Mouse (Mus musculus): Measurements from ENCODE around the gene Mindy1. TPM values are rescaled to one million over a fixed set of nuclear protein-coding genes. Genes with fewer than 3 reads are reported as not detected.
A peak's percentile ranks its signal among the peaks of the same experiment; 100 is the strongest.

The Mindy1 gene
- polyA plus RNA-seq, 1 experiment: 33.9 TPM

DNA sequence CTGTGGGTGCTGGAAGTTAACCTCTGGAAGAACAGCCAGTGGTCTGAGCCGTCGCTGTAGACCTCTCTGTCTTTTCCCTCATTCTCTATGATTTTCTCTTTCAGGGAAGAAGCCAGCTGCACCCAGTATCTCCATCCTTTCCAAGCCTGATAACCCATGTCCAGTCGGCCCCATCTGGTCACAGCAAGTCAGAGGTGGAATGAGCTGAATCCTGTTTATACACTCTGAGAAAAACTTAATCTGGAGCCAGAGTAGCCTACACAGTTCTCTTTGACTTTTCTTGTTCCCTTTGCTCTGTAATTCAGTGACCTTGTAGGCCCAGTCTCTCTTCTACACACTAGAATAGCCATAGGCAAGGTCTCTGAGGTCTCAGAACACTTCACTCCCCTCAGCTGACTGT is 6.4 kb downstream of the Mindy1 start:
- Histone ChIP-seq H3K27ac (ENCODE audit: insufficient read depth, low read length) (no peak overlapping the region), H3K4me3 (ENCODE audit: insufficient read depth, low read length) (no peak overlapping the region), H3K4me1 (ENCODE audit: control insufficient read depth, insufficient read depth, low read length) (peaks cover 3% of the 10 kb centered on the region)
- TF ChIP-seq POLR2A (IDR thresholded peaks at IDR 0.05; ENCODE audit: extremely low read depth, insufficient read depth, low read length) (no peak), CTCF (IDR thresholded peaks at IDR 0.05; ENCODE audit: extremely low read depth, insufficient read depth, low read length) (no peak)

DNA sequence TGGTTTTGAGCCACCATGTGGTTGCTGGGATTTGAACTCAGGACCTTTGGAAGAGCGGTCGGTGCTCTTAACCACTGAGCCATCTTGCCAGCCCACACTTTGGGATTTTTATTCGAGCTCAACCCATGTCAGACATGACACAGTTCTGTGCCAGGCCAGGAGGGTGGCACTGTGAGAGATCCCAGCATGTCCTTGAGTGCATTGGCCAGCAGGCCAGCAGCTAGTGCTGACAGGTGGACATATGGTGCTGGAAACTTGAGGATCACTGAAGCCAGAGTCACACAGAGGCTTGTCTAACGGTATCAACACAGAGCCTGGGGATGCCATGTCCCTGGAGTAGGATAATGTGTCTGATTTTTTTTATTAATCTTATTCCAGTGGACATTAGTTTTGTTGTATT is 8.3 kb downstream of the Mindy1 start:
- no peak overlapping the region for H3K4me3 ChIP-seq (ENCODE audit: insufficient read depth, low read length)
- no peak for TF ChIP-seq CTCF (IDR thresholded peaks at IDR 0.05; ENCODE audit: extremely low read depth, insufficient read depth, low read length)
- no peak for TF ChIP-seq POLR2A (IDR thresholded peaks at IDR 0.05; ENCODE audit: extremely low read depth, insufficient read depth, low read length)
- no peak overlapping the region for H3K27ac ChIP-seq (ENCODE audit: insufficient read depth, low read length)
- no peaks in the 10 kb centered on the region for H3K4me1 ChIP-seq (ENCODE audit: control insufficient read depth, insufficient read depth, low read length)

DNA sequence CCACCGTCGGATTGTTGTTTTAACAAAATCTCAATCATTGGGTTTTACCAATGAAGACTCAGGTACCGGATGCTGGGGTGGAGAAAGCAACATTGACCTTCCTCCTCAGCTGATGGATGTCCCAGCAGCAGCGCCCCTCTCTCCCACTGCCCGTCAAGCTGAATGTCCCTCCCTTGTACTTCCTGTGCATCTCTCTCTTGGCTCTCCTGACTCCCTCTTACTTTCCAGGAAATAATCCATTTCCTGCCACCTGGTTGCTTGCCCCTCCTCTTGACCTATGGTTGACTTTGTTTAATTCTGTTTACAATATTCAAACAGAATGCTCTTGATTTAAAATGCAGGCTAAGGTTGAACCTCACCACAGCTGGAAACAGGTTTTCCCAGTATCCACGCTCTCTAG is 9.0 kb downstream of the Mindy1 start:
- Histone ChIP-seq H3K27ac (ENCODE audit: insufficient read depth, low read length) (no peak overlapping the region), H3K4me3 (ENCODE audit: insufficient read depth, low read length) (no peak overlapping the region), H3K4me1 (ENCODE audit: control insufficient read depth, insufficient read depth, low read length) (no peaks in the 10 kb centered on the region)
- TF ChIP-seq CTCF (IDR thresholded peaks at IDR 0.05; ENCODE audit: extremely low read depth, insufficient read depth, low read length): no peak

DNA sequence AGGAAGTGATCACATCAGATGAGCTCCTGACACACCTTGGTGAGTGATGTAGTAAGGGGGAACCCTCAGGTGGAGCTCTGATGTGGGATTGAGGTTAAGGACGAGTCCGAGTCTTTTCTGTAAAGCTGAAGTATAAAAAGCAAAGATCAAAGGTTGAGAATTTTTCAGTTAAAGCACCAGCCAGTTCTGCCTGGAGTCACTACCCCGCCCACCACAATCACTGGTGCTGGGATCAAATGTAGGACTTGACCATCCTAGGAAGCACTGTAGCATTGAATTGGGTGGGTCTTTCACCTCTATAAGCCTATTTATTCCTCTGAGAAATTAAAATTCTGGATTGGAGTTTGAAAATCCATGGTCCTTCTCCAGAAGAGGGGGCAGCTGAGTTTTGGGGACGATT is 9.9 kb downstream of the Mindy1 start:
- H3K4me1 ChIP-seq (ENCODE audit: control insufficient read depth, insufficient read depth, low read length): no peaks in the 10 kb centered on the region
- TF ChIP-seq CTCF (IDR thresholded peaks at IDR 0.05; ENCODE audit: extremely low read depth, insufficient read depth, low read length): no peak
- no peak for TF ChIP-seq POLR2A (IDR thresholded peaks at IDR 0.05; ENCODE audit: extremely low read depth, insufficient read depth, low read length)
- H3K4me3 ChIP-seq (ENCODE audit: insufficient read depth, low read length): no peak overlapping the region
- no peak overlapping the region for H3K27ac ChIP-seq (ENCODE audit: insufficient read depth, low read length)

DNA sequence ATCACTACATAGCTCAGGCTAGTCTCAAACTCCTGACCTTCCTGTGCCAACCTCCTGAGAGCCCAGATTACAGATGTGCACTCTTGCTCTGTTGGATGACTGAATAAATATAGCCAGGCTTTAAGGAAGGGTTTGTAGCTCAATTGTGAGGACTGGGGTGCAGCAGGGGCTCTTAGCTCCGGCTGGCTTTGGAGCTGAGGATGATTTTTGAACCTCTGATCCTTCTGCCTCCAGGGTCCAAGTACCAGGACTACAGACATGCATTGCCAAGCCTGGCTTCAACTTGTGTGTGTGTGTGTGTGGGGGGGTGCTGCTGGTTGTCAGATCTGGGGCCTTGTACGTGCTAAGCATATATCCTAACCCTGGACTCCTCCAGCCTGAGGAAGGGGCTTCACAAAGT is 11.8 kb downstream of the Mindy1 start:
- TF ChIP-seq POLR2A (IDR thresholded peaks at IDR 0.05; ENCODE audit: extremely low read depth, insufficient read depth, low read length) (no peak), CTCF (IDR thresholded peaks at IDR 0.05; ENCODE audit: extremely low read depth, insufficient read depth, low read length) (no peak)
- H3K4me1 ChIP-seq (ENCODE audit: control insufficient read depth, insufficient read depth, low read length): no peaks in the 10 kb centered on the region
- H3K4me3 ChIP-seq (ENCODE audit: insufficient read depth, low read length): no peak overlapping the region
- H3K27ac ChIP-seq (ENCODE audit: insufficient read depth, low read length): peak overlapping the region; percentile 16; the same call in 1 of the 2 replicates

DNA sequence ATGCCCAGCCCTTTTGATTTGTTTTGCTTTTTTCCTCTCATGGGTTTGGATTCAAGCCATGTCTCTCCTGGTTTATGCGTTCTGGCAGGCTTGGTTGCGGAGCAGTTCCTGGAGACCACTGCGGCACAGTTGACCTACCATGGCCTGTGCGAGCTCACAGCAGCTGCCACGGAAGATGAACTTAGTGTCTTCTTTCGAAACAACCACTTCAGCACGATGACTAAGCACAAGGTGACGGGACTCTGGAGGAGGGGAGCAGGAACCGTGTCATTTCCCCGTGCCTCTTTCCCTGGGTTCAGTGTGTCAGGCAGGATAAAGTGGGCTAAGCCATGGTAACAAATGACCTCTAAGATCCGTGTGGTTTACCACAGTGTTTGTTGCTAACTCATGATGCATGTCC is 12.4 kb downstream of the Mindy1 start:
- no peaks in the 10 kb centered on the region for H3K4me1 ChIP-seq (ENCODE audit: control insufficient read depth, insufficient read depth, low read length)
- TF ChIP-seq CTCF (IDR thresholded peaks at IDR 0.05; ENCODE audit: extremely low read depth, insufficient read depth, low read length): no peak
- no peak for TF ChIP-seq POLR2A (IDR thresholded peaks at IDR 0.05; ENCODE audit: extremely low read depth, insufficient read depth, low read length)
- H3K27ac ChIP-seq (ENCODE audit: insufficient read depth, low read length): no peak overlapping the region
- no peak overlapping the region for H3K4me3 ChIP-seq (ENCODE audit: insufficient read depth, low read length)

DNA sequence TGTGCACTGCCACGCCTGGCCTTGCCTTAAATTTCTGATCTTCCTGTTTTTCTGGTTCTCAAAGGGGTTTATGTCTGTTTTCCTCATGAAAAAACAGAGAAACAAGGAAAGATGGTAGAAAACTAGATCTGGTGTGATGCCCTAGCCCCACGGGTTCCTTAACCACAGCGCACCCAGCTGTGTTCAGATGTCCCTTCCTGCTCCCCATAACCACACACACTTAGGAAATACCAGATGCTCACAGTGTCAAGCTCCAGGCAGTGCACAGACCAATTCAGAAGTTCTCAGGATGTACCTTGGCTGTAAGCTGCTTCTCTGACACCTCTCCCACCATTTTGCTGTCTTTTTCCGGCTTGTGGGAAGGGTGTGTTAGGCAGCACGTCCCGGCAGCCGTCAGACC is 13.2 kb downstream of the Mindy1 start:
- Histone ChIP-seq H3K27ac (ENCODE audit: insufficient read depth, low read length) (no peak overlapping the region), H3K4me1 (ENCODE audit: control insufficient read depth, insufficient read depth, low read length) (no peaks in the 10 kb centered on the region), H3K4me3 (ENCODE audit: insufficient read depth, low read length) (no peak overlapping the region)
- TF ChIP-seq CTCF (IDR thresholded peaks at IDR 0.05; ENCODE audit: extremely low read depth, insufficient read depth, low read length) (no peak), POLR2A (IDR thresholded peaks at IDR 0.05; ENCODE audit: extremely low read depth, insufficient read depth, low read length) (no peak)

DNA sequence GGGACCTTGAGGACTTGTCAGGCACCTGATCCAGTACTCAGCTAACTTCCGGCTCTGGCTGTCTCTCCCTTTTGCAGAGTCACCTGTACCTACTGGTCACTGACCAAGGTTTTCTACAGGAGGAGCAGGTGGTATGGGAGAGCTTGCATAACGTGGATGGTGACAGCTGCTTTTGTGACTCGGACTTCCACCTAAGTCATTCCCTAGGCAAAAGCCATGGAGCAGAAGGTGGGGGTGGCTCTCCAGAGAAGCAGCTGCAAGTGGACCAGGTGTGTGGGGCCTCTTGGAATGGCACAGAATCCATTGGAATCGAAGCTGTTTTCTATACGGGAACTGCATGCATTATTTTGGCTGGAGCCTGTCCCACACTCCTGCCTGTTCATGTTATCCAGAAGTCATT is 13.6 kb downstream of the Mindy1 start:
- Histone ChIP-seq H3K4me1 (ENCODE audit: control insufficient read depth, insufficient read depth, low read length) (no peaks in the 10 kb centered on the region), H3K27ac (ENCODE audit: insufficient read depth, low read length) (no peak overlapping the region), H3K4me3 (ENCODE audit: insufficient read depth, low read length) (no peak overlapping the region)
- TF ChIP-seq POLR2A (IDR thresholded peaks at IDR 0.05; ENCODE audit: extremely low read depth, insufficient read depth, low read length): no peak
- TF ChIP-seq CTCF (IDR thresholded peaks at IDR 0.05; ENCODE audit: extremely low read depth, insufficient read depth, low read length): no peak

DNA sequence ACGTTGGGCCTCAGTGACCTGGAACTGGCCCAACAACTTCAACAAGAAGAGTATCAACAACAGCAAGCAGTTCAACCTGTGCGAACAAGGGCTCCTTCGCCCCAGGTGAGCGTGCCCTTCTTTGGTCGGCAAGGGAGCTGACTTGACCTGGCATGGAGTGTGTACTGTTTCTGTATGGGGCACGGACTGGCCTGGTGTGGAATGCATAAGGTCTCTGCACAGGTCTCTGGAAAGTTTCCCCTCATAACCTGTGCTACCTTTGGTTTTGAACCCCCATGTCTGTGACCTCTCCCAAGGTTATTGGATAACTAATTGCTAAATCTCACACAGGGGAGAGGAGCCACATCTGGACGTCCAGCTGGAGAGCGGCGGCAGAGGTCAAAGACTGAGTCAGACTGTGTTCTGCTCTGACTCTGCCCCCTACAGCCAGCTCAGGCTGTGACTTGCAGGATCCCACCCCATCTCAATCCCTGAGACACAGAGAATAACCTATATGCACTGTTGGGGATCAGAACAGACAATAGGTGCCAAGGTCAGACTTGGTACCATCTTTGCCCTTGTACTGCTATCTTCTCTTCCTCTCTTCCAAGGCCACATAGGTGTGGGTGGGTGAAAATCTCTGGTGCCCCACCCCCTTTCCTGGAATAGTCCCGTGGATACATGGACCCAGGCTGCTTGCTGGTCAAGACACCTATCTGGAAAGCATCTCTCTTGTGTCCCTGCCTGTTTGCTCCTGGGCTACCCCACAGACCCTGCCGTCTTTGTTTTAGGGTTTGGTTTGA is 14.4 kb downstream of the Mindy1 start:
- TF ChIP-seq POLR2A (IDR thresholded peaks at IDR 0.05; ENCODE audit: extremely low read depth, insufficient read depth, low read length): no peak
- TF ChIP-seq CTCF (IDR thresholded peaks at IDR 0.05; ENCODE audit: extremely low read depth, insufficient read depth, low read length): no peak
- Histone ChIP-seq H3K27ac (ENCODE audit: insufficient read depth, low read length) (no peak overlapping the region), H3K4me1 (ENCODE audit: control insufficient read depth, insufficient read depth, low read length) (no peaks in the 10 kb centered on the region), H3K4me3 (ENCODE audit: insufficient read depth, low read length) (no peak overlapping the region)

DNA sequence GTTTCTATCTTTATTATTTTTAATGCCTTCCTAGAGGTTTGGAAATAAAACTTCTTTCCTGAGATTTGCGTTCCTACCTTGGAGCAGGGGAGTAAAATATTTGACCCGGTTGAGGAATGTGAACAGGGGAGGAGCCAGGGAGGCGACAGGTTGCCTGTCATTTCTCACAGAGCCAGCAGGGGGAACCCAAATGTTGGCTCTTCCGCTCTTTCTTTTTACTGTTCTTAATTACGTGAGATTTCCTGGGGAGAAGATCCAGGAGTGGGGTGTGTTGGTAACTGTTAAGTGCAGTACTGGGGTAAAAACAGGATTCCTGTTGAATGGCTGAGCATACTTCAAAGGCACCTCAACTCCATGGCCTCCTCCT is 14.9 kb downstream of the Mindy1 start:
- Histone ChIP-seq H3K4me1 (ENCODE audit: control insufficient read depth, insufficient read depth, low read length) (no peaks in the 10 kb centered on the region), H3K27ac (ENCODE audit: insufficient read depth, low read length) (no peak overlapping the region), H3K4me3 (ENCODE audit: insufficient read depth, low read length) (no peak overlapping the region)
- TF ChIP-seq POLR2A (IDR thresholded peaks at IDR 0.05; ENCODE audit: extremely low read depth, insufficient read depth, low read length) (no peak), CTCF (IDR thresholded peaks at IDR 0.05; ENCODE audit: extremely low read depth, insufficient read depth, low read length) (peak; percentile 63)

Measured in cortical plate, adult 2 months (tissue).